Mouse (Mus musculus) G1E (cell line): ENCODE results near the gene Ephx4.
"Not testable (repeated sequence)": the region's sequence is repeated elsewhere in the genome, so short reads cannot be mapped to it uniquely, and the experiment has no call there.

Experiments used
- CTCF ChIP-seq: IDR thresholded peaks from 2 replicates; pipeline ENCODE4 v1.5.1; 2012; ENCODE audit warnings: low read depth, low read length, inconsistent platforms, mixed read lengths
- GATA1 ChIP-seq: IDR thresholded peaks from 2 replicates; pipeline ENCODE4 v1.6.1; 2012; ENCODE audit warnings: borderline replicate concordance, low read length, inconsistent platforms, mixed read lengths
- GATA2 ChIP-seq: IDR thresholded peaks from 2 replicates; pipeline ENCODE4 v1.6.1; 2012; ENCODE audit warnings: low read depth, low read length, inconsistent platforms, borderline replicate concordance
- TAL1 ChIP-seq: conservative IDR thresholded peaks from 2 replicates; pipeline ENCODE4 v1.6.1; 2012; ENCODE audit warnings: low read depth, low read length, inconsistent platforms, mixed read lengths

DNA sequence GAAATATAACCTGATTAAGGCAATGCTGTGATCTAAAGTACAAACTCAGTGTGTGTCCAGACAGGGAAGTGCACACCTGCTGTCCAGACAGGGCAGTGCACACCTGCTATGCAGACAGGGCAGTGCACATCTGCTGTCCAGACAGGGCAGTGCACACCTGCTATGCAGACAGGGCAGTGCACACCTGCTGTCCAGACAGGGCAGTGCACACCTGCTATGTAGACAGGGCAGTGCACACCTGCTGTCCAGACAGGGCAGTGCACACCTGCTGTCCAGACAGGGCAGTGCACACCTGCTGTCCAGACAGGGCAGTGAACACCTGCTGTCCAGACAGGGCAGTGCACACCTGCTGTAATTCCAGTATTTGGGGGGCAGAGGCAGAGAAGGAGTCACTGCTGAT is 16.1 kb upstream of the Ephx4 start:
- not testable (repeated sequence) for TF ChIP-seq CTCF, GATA2, TAL1, GATA1
